Mouse (Mus musculus) large intestine, adult 2 months (tissue): Measurements from ENCODE around the gene Cript. TPM values are rescaled to one million over a fixed set of nuclear protein-coding genes. Genes with fewer than 3 reads are reported as not detected.
"Not testable (repeated sequence)": the region's sequence is repeated elsewhere in the genome, so short reads cannot be mapped to it uniquely, and the experiment has no call there.

Experiments
- DNase-seq: peaks from one replicate; pipeline ENCODE4 v3.0.0-alpha.2; 2012; ENCODE audit warnings: low read depth, low spot score
- WGBS: fragments of 180-500 bp; shearing (Covaris S2); methylation state at CpG from one replicate; pipeline ENCODE4 v1.1.7; 2018; 5-methylcytosine and 5-hydroxymethylcytosine counted together
- polyA plus RNA-seq: library from polyadenylated mRNA; depleted of rRNA; stranded (reverse); fragments of >200 nt; gene quantifications from 2 replicates; pipeline ENCODE4 v1.2.3, GENCODE M21; 2012

Cript gene
- polyA plus RNA-seq, 1 experiment = 18.6 TPM

GRCm38 (mm10) chr17:87044796-87045195 is 19.4 kb downstream of the Cript start:
- WGBS = 77% methylated on average over 8 of the region's 8 CpGs
- DNase-seq = no peak

GRCm38 (mm10) chr17:87049696-87050095 is 24.3 kb downstream of the Cript start:
- WGBS = 60% methylated on average over 5 of the region's 5 CpGs
- no peak for DNase-seq

- no peak for DNase-seq
- WGBS = 16% methylated on average over 9 of the region's 9 CpGs
Observed at GRCm38 (mm10) chr17:87050469-87051175, 25.3 kb downstream of the Cript start.

GRCm38 (mm10) chr17:87051652-87052051 is 26.3 kb downstream of the Cript start:
- DNase-seq = no peak
- 97% methylated on average over 1 of the region's 1 CpGs for whole genome bisulfite sequencing

- DNase-seq = no peak
- WGBS = 86% methylated on average over 1 of the region's 1 CpGs
Observed at GRCm38 (mm10) chr17:87052432-87052831, 27.1 kb downstream of the Cript start.

GRCm38 (mm10) chr17:87053921-87054320 is 28.6 kb downstream of the Cript start:
- no peak for DNase-seq
- 87% methylated on average over 5 of the region's 5 CpGs for WGBS

GRCm38 (mm10) chr17:87055051-87055459 is 29.7 kb downstream of the Cript start:
- peak; percentile 24 for DNase-seq
- WGBS = 10% methylated on average over 5 of the region's 5 CpGs

GRCm38 (mm10) chr17:87055663-87056062 is 30.3 kb downstream of the Cript start:
- 31% methylated on average over 1 of the region's 1 CpGs for WGBS
- no peak for DNase-seq

- WGBS = 94% methylated on average over 7 of the region's 7 CpGs
- DNase-seq = no peak
Observed at GRCm38 (mm10) chr17:87056761-87057160, 31.4 kb downstream of the Cript start.

- WGBS = 80% methylated on average over 8 of the region's 8 CpGs
- DNase-seq = no peak
Observed at GRCm38 (mm10) chr17:87057486-87058266, 32.3 kb downstream of the Cript start.

- 70% methylated on average over 9 of the region's 9 CpGs for WGBS
- no peak for DNase-seq
Observed at GRCm38 (mm10) chr17:87062639-87063038, 37.3 kb downstream of the Cript start.

GRCm38 (mm10) chr17:87063461-87063860 is 38.1 kb downstream of the Cript start:
- 79% methylated on average over 7 of the region's 7 CpGs for WGBS
- no peak for DNase-seq

- 62% methylated on average over 6 of the region's 6 CpGs for WGBS
- DNase-seq = no peak
Observed at GRCm38 (mm10) chr17:87063969-87064368, 38.6 kb downstream of the Cript start.

GRCm38 (mm10) chr17:87068997-87069396 is 43.6 kb downstream of the Cript start:
- WGBS = 87% methylated on average over 4 of the region's 4 CpGs

GRCm38 (mm10) chr17:87072183-87072582 is 46.8 kb downstream of the Cript start:
- not testable (repeated sequence) for DNase-seq
- WGBS = 100% methylated on average over 1 of the region's 1 CpGs

More at GRCm38 (mm10) chr17:87068997-87069396, 43.6 kb downstream of the Cript start:
- no peak for DNase-seq

GRCm38 (mm10) chr17:87072766-87073440 is 47.6 kb downstream of the Cript start:
- 66% methylated on average over 5 of the region's 5 CpGs for WGBS
- no peak for DNase-seq

GRCm38 (mm10) chr17:87073470-87073869 is 48.1 kb downstream of the Cript start:
- DNase-seq = no peak

GRCm38 (mm10) chr17:87078217-87078616 is 52.9 kb downstream of the Cript start:
- WGBS = 95% methylated on average over 17 of the region's 17 CpGs

GRCm38 (mm10) chr17:87080724-87081123 is 55.4 kb downstream of the Cript start:
- 88% methylated on average over 7 of the region's 7 CpGs for WGBS
- DNase-seq = no peak

More at GRCm38 (mm10) chr17:87078217-87078616, 52.9 kb downstream of the Cript start:
- not testable (repeated sequence) for DNase-seq

- no peak for DNase-seq
- 75% methylated on average over 4 of the region's 4 CpGs for WGBS
Observed at GRCm38 (mm10) chr17:87082547-87082946, 57.2 kb downstream of the Cript start.
